Mouse (Mus musculus) megakaryocyte, embryonic 14.5 days (primary cell): Measurements from ENCODE around the gene Fto.

Source experiments
- FLI1 ChIP-seq: IDR thresholded peaks from 2 replicates; pipeline ENCODE4 v1.6.1; 2012; ENCODE audit warnings: low read length, inconsistent platforms, mixed read lengths
- GATA1 ChIP-seq: IDR thresholded peaks from 3 replicates; pipeline ENCODE4 v1.6.1; 2012; ENCODE audit warnings: mixed read lengths, low read length, inconsistent platforms, borderline replicate concordance

DNA sequence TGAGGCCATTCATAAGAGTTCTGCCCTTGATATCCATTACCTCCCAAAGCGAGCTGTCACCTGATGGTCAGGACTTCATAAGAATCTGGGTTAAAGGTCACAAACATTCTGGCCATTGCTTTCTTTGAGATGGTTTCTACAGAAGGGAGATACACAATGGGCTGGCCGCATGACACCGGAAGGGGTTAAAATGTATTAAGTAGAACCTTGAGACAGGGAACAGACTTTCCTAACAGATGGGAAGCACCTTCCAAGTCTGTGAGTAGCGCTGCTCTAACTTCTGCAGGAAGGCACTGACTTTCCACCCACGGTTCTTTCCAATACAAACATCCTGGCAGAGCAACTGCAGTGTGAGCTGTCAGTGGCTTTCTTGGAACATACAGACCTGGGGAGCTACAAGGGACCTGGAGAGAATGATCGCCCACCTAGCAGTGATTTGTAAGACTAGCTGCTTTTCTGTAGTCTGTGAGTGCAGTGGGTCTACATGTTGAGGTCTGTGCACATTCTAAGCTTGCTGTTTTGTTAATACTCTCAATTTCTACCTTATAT lies 161.5 kb downstream of the Fto start:
- TF ChIP-seq GATA1, result no peak
- TF ChIP-seq FLI1, result no peak
